Mouse (Mus musculus): ENCODE measurements around the gene Dnajb14. TPM values are rescaled to one million over a fixed set of nuclear protein-coding genes. Genes with fewer than 3 reads are reported as not detected.

Gene Dnajb14
- total and polyA plus RNA-seq, 3 experiments, result 2.8 to 7.0 (median 4.4) TPM

GRCm38 (mm10) chr3:137827678-137828077 lies 39.8 kb upstream of the Dnajb14 start:
- no peak overlapping the region for H3K4me2 ChIP-seq (ENCODE audit: insufficient read depth, low read depth, poor library complexity, severe bottlenecking)
- no peak for DNase-seq (ENCODE audit: extremely low read depth)
- H3K27ac ChIP-seq (ENCODE audit: insufficient read depth, low read depth), result no peak overlapping the region
- in situ Hi-C loops (cut with MboI; ENCODE audit: low pct_ligation_motif_present, low pct_unique_long_range_greater_than_20kb, low sequenced_read_pairs), result no loop called here
- no peaks in the 10 kb centered on the region for H3K36me3 ChIP-seq (replicated peaks in 1 of 2; ENCODE audit: control insufficient read depth in 1 of 2, insufficient read depth in 1 of 2, low read length in 1 of 2)
- peaks cover 3% of the 10 kb centered on the region for H3K9me3 ChIP-seq (replicated peaks; ENCODE audit: low read length)
- no peak overlapping the region for H3K9ac ChIP-seq (ENCODE audit: insufficient read depth, low read depth)
- dilution Hi-C loops (cut with MboI; ENCODE audit: extremely low pct_ligation_motif_present, extremely low pct_unique_long_range_greater_than_20kb, low sequenced_read_pairs), result no loop called here
- no peak overlapping the region for H3K4me3 ChIP-seq (replicated peaks in 1 of 3; ENCODE audit: low read depth in 2 of 3, low read length in 2 of 3, poor library complexity in 1 of 3)
- TF ChIP-seq TCF12 (IDR thresholded peaks at IDR 0.05; ENCODE audit: low read depth, low read length) (no peak), CHD2 (IDR thresholded peaks at IDR 0.05; ENCODE audit: low read length) (no peak), ELF1 (IDR thresholded peaks at IDR 0.05; ENCODE audit: low read depth, low read length) (no peak), RAD21 (IDR thresholded peaks at IDR 0.05; ENCODE audit: low read depth, low read length) (no peak), ZNF384 (IDR thresholded peaks at IDR 0.05; ENCODE audit: low read depth, low read length) (no peak), SIN3A (IDR thresholded peaks at IDR 0.05; ENCODE audit: low read length) (no peak), CHD1 (IDR thresholded peaks at IDR 0.05; ENCODE audit: low read depth, low read length) (no peak), IRF4 (IDR thresholded peaks at IDR 0.05; ENCODE audit: low read depth, low read length) (no peak), JUND (conservative IDR thresholded peaks at IDR 0.05; ENCODE audit: low read depth, low read length) (no peak), USF1 (IDR thresholded peaks at IDR 0.05; ENCODE audit: low read depth, low read length) (no peak)
- H3K79me2 ChIP-seq (replicated peaks; ENCODE audit: control insufficient read depth, extremely low read depth, insufficient read depth, poor library complexity, severe bottlenecking), result no peaks in the 10 kb centered on the region
- H3K27me3 ChIP-seq (replicated peaks), result no peaks in the 10 kb centered on the region
- peaks cover 7 to 34% of the 10 kb centered on the region in 2 experiments for H3K4me1 ChIP-seq (ENCODE audit: control insufficient read depth in 1 of 2, insufficient read depth in 2 of 2)

DNA sequence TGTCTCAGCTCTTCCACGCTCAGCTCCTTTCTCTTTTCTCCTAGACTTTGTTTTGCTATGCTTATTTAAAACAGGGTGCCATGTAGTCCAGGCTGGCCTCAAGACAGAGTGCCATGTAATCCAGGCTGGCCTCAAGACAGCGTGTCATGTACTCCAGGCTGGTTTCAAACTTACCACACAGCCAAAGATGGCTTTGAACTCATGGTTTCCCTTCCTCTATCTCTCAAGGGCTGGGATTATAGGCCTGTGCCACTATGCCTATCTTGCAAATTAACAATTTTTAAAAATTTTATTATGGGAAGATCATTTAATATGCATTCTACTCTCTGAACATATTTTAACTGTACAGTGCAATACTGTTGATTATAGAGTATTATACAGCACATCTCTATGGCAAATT lies 36.3 kb upstream of the Dnajb14 start:
- no peaks in the 10 kb centered on the region for H3K27me3 ChIP-seq (replicated peaks)
- H3K4me3 ChIP-seq (replicated peaks in 1 of 3; ENCODE audit: low read depth in 2 of 3, low read length in 2 of 3, poor library complexity in 1 of 3), result no peak overlapping the region
- no peak overlapping the region for H3K4me2 ChIP-seq (ENCODE audit: insufficient read depth, low read depth, poor library complexity, severe bottlenecking)
- dilution Hi-C loops (cut with MboI; ENCODE audit: extremely low pct_ligation_motif_present, extremely low pct_unique_long_range_greater_than_20kb, low sequenced_read_pairs) (no loop called here), in situ Hi-C loops (cut with MboI; ENCODE audit: low pct_ligation_motif_present, low pct_unique_long_range_greater_than_20kb, low sequenced_read_pairs) (no loop called here)
- TF ChIP-seq MAX (IDR thresholded peaks at IDR 0.05; ENCODE audit: low read length) (0 out of 2 replicates have a peak, but pooled peaks have one; percentile 49), IRF4 (IDR thresholded peaks at IDR 0.05; ENCODE audit: low read depth, low read length) (peak; percentile 63), ELF1 (IDR thresholded peaks at IDR 0.05; ENCODE audit: low read depth, low read length) (no peak), SMC3 (IDR thresholded peaks at IDR 0.05; ENCODE audit: low read depth, low read length) (no peak), RCOR1 (conservative IDR thresholded peaks at IDR 0.05; ENCODE audit: low read depth, low read length) (no peak), CTCF (conservative IDR thresholded peaks at IDR 0.05 in 1 of 2, IDR thresholded peaks at IDR 0.05 in 1 of 2; ENCODE audit: low read depth in 2 of 2, low read length in 2 of 2) (no peak), MEF2A (IDR thresholded peaks at IDR 0.05; ENCODE audit: borderline replicate concordance, low read depth, low read length) (peak; percentile 31; the same call in 1 of the 2 replicates), ZC3H11A (IDR thresholded peaks at IDR 0.05; ENCODE audit: low read depth, low read length) (no peak), UBTF (IDR thresholded peaks at IDR 0.05; ENCODE audit: low read depth, low read length) (no peak), RAD21 (IDR thresholded peaks at IDR 0.05; ENCODE audit: low read depth, low read length) (no peak), SIN3A (IDR thresholded peaks at IDR 0.05; ENCODE audit: low read length) (no peak), ETS1 (conservative IDR thresholded peaks at IDR 0.05; ENCODE audit: low read depth, low read length) (no peak; the same call in 1 of the 2 replicates), NRF1 (IDR thresholded peaks at IDR 0.05; ENCODE audit: low read depth, low read length) (no peak), MYC (IDR thresholded peaks at IDR 0.05; ENCODE audit: low read depth, low read length) (peak; percentile 35; the same call in 1 of the 2 replicates), POLR2A (IDR thresholded peaks at IDR 0.05; ENCODE audit: low read depth, low read length) (no peak), EP300 (IDR thresholded peaks at IDR 0.05; ENCODE audit: low read length) (peak; percentile 44)
- H3K36me3 ChIP-seq (replicated peaks in 1 of 2; ENCODE audit: control insufficient read depth in 1 of 2, insufficient read depth in 1 of 2, low read length in 1 of 2), result no peaks in the 10 kb centered on the region
- H3K9ac ChIP-seq (ENCODE audit: insufficient read depth, low read depth), result no peak overlapping the region
- DNase-seq (ENCODE audit: extremely low read depth), result peak; percentile 13
- no peaks in the 10 kb centered on the region for H3K9me3 ChIP-seq (replicated peaks; ENCODE audit: low read length)
- H3K4me1 ChIP-seq (ENCODE audit: control insufficient read depth in 1 of 2, insufficient read depth in 2 of 2), result peaks cover 20 to 38% of the 10 kb centered on the region in 2 experiments
- H3K27ac ChIP-seq (ENCODE audit: insufficient read depth, low read depth), result no peak overlapping the region
- no peaks in the 10 kb centered on the region for H3K79me2 ChIP-seq (replicated peaks; ENCODE audit: control insufficient read depth, extremely low read depth, insufficient read depth, poor library complexity, severe bottlenecking)

Data from CH12.LX (cell line).